Mouse (Mus musculus): ENCODE data around the gene 2210017I01Rik. TPM values are rescaled to one million over a fixed set of nuclear protein-coding genes. Genes with fewer than 3 reads are reported as not detected.

The 2210017I01Rik gene
- polyA plus RNA-seq, 1 experiment from 2014 or later = not detected

DNA sequence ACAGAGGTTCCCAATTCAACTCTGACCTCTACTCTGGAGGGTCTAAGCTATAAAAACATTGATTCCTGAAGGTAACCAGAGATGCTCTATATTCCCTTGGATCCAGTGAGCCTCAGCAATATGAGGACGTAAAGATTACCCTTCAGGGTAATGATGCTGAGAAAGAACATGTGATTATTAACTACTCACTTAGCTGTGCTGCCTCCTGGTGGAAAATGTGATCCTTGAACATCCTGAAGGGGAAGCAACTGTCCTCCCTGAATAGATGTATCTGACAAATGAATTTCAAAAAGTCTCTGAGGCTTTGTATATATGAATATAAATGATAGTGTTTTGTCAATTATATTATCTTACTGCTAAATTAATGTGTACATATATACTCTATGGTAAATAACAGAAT lies 6.8 kb downstream of the 2210017I01Rik start:
- Histone ChIP-seq H3K27me3 (ENCODE audit: control insufficient read depth, insufficient read depth, low read length) (no peaks in the 10 kb centered on the region), H3K9ac (ENCODE audit: low read depth, low read length) (no peak overlapping the region), H3K4me2 (replicated peaks; ENCODE audit: low read depth, low read length) (no peak overlapping the region), H3K4me3 (ENCODE audit: low read length) (no peak overlapping the region), H3K4me1 (ENCODE audit: control insufficient read depth, insufficient read depth, low read length) (no peaks in the 10 kb centered on the region), H3K9me3 (ENCODE audit: control insufficient read depth, low read length) (no peaks in the 10 kb centered on the region), H3K36me3 (ENCODE audit: control insufficient read depth, insufficient read depth, low read length) (no peaks in the 10 kb centered on the region), H3K27ac (ENCODE audit: low read depth, low read length) (no peak overlapping the region)
- 28% methylated on average over 1 of the region's 1 CpGs for WGBS
- no peak for ATAC-seq (ENCODE audit: low FRiP score, low TSS enrichment)

DNA sequence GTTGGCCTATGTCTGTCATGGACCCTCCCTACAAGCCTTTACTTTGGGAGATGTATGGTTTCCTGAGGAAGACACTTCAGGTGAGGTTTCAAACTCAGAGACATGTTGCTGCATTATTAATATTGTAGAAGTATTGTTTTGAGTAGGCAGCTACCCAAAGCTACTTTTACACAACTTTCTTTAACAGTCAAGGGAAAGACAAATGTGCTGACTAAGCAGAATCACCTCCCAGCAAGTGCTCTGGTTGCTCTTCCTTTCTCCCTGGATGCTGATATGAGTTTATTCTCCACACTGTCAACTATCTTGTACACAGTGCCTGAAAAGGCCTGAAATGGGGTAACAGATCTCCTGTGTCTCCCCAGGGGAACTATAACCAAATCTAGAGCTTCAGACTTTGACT lies 7.3 kb downstream of the 2210017I01Rik start:
- no peak overlapping the region for H3K4me2 ChIP-seq (replicated peaks; ENCODE audit: low read depth, low read length)
- H3K27me3 ChIP-seq (ENCODE audit: control insufficient read depth, insufficient read depth, low read length) = no peaks in the 10 kb centered on the region
- H3K4me1 ChIP-seq (ENCODE audit: control insufficient read depth, insufficient read depth, low read length) = no peaks in the 10 kb centered on the region
- no peaks in the 10 kb centered on the region for H3K36me3 ChIP-seq (ENCODE audit: control insufficient read depth, insufficient read depth, low read length)
- no peaks in the 10 kb centered on the region for H3K9me3 ChIP-seq (ENCODE audit: control insufficient read depth, low read length)
- no peak overlapping the region for H3K4me3 ChIP-seq (ENCODE audit: low read length)
- no peak overlapping the region for H3K9ac ChIP-seq (ENCODE audit: low read depth, low read length)
- no peak for ATAC-seq (ENCODE audit: low FRiP score, low TSS enrichment)
- H3K27ac ChIP-seq (ENCODE audit: low read depth, low read length) = no peak overlapping the region

DNA sequence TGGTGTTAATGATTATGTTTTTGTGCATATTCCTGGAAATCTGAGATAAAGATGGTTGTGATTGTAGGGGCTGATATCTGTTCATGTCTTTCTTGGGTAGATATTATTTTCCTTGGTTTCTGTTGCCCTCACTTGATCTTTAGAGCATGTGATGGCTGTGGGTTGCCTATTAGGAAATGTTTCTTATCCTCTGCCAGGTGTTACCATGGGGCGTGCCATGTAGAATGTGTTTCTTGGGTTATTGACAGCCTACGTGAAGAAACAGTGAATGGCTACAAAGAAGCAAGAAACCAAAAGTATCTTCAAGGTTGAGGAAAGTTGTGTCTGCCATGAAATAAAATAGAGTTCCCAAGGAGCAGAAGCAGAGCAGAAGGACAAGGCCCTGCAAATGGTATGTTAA lies 8.9 kb downstream of the 2210017I01Rik start:
- Histone ChIP-seq H3K4me1 (ENCODE audit: control insufficient read depth, insufficient read depth, low read length) (no peaks in the 10 kb centered on the region), H3K27me3 (ENCODE audit: control insufficient read depth, insufficient read depth, low read length) (no peaks in the 10 kb centered on the region), H3K36me3 (ENCODE audit: control insufficient read depth, insufficient read depth, low read length) (no peaks in the 10 kb centered on the region), H3K4me2 (replicated peaks; ENCODE audit: low read depth, low read length) (no peak overlapping the region), H3K9ac (ENCODE audit: low read depth, low read length) (no peak overlapping the region), H3K27ac (ENCODE audit: low read depth, low read length) (no peak overlapping the region), H3K9me3 (ENCODE audit: control insufficient read depth, low read length) (no peaks in the 10 kb centered on the region), H3K4me3 (ENCODE audit: low read length) (no peak overlapping the region)
- ATAC-seq (ENCODE audit: low FRiP score, low TSS enrichment) = no peak
- 87% methylated on average over 2 of the region's 2 CpGs for WGBS

DNA sequence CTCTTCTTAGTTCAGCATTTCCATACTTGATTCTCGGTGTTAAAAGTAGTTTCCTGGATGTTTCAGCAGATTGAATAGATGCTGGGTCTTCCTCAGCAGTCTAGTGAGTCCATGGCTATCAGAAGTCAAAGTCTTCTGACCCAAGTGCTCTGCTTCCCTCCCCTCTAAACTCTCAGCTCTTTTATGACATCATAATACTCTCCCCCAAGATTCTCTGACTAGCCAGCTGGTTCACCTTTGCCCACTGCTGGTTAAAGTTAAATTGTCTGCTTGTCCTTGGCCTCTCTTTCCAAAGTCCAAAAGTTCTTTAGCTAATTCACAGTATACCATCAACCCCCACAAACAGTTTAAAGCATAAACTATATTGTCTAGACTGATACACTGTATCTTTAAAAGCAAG lies 18.4 kb downstream of the 2210017I01Rik start, which contains the start of gene Smcp:
TSS of gene Smcp (minus strand) at position 140 of the 400 bp plus-strand sequence.
- no peak for ATAC-seq (ENCODE audit: low FRiP score, low TSS enrichment)
- Histone ChIP-seq H3K9me3 (ENCODE audit: control insufficient read depth, low read length) (no peaks in the 10 kb centered on the region), H3K27me3 (ENCODE audit: control insufficient read depth, insufficient read depth, low read length) (no peaks in the 10 kb centered on the region), H3K4me3 (ENCODE audit: low read length) (no peak within 1 kb of the TSS), H3K36me3 (ENCODE audit: control insufficient read depth, insufficient read depth, low read length) (no peaks in the 10 kb centered on the region), H3K4me1 (ENCODE audit: control insufficient read depth, insufficient read depth, low read length) (no peaks in the 10 kb centered on the region), H3K27ac (ENCODE audit: low read depth, low read length) (no peak within 1 kb of the TSS), H3K4me2 (replicated peaks; ENCODE audit: low read depth, low read length) (no peak within 1 kb of the TSS), H3K9ac (ENCODE audit: low read depth, low read length) (no peak within 1 kb of the TSS)
- 73% methylated on average over 1 of the region's 1 CpGs for WGBS

DNA sequence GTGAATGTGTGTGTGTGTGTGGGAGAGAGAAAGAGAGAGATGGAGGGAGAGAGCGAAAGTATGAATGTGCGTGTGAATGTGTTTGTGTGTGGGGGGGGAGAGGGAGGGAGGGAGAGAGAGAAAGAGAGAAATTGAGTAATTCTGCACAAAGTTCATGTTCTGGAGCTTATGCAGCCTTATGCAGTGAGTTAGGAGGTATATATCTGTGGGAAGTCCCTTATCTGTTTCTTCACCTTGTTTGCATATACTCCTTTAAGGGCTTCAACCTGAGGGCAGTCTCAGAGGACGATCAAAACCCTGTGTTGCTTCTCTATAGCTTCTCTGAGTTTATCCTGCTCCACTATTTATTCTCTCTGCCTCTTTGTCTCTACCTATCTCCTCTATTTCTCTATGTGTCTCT lies 20.1 kb downstream of the 2210017I01Rik start:
- H3K4me1 ChIP-seq (ENCODE audit: control insufficient read depth, insufficient read depth, low read length) = no peaks in the 10 kb centered on the region
- H3K9me3 ChIP-seq (ENCODE audit: control insufficient read depth, low read length) = no peaks in the 10 kb centered on the region
- H3K36me3 ChIP-seq (ENCODE audit: control insufficient read depth, insufficient read depth, low read length) = no peaks in the 10 kb centered on the region
- no peak overlapping the region for H3K4me2 ChIP-seq (replicated peaks; ENCODE audit: low read depth, low read length)
- H3K9ac ChIP-seq (ENCODE audit: low read depth, low read length) = no peak overlapping the region
- no peaks in the 10 kb centered on the region for H3K27me3 ChIP-seq (ENCODE audit: control insufficient read depth, insufficient read depth, low read length)
- H3K27ac ChIP-seq (ENCODE audit: low read depth, low read length) = no peak overlapping the region
- no peak overlapping the region for H3K4me3 ChIP-seq (ENCODE audit: low read length)
- ATAC-seq (ENCODE audit: low FRiP score, low TSS enrichment) = no peak
- WGBS = 78% methylated on average over 3 of the region's 3 CpGs

DNA sequence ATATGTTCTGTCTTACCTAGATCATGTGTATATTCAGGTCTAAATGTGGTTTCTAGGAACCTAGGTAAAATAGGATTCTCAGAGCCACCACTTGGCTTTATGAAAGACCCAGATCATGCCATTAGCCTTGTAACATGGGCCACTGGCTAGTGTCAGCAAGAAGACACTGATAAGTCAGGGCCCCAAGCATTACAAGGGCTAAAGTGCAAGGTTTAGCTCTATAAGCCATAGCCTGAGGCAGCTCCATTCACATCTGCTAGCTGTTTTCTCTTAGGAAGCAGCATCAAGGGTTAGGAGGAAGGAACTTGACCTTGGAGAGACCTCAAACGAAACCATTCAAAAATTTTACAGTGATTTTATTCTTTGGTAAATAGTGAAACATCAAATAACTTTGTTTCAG lies 22.2 kb downstream of the 2210017I01Rik start:
- no peaks in the 10 kb centered on the region for H3K9me3 ChIP-seq (ENCODE audit: control insufficient read depth, low read length)
- no peaks in the 10 kb centered on the region for H3K4me1 ChIP-seq (ENCODE audit: control insufficient read depth, insufficient read depth, low read length)
- no peaks in the 10 kb centered on the region for H3K27me3 ChIP-seq (ENCODE audit: control insufficient read depth, insufficient read depth, low read length)
- no peak for ATAC-seq (ENCODE audit: low FRiP score, low TSS enrichment)
- WGBS = 59% methylated on average over 1 of the region's 1 CpGs
- no peak overlapping the region for H3K4me2 ChIP-seq (replicated peaks; ENCODE audit: low read depth, low read length)
- H3K36me3 ChIP-seq (ENCODE audit: control insufficient read depth, insufficient read depth, low read length) = no peaks in the 10 kb centered on the region
- H3K9ac ChIP-seq (ENCODE audit: low read depth, low read length) = no peak overlapping the region
- no peak overlapping the region for H3K4me3 ChIP-seq (ENCODE audit: low read length)
- no peak overlapping the region for H3K27ac ChIP-seq (ENCODE audit: low read depth, low read length)

DNA sequence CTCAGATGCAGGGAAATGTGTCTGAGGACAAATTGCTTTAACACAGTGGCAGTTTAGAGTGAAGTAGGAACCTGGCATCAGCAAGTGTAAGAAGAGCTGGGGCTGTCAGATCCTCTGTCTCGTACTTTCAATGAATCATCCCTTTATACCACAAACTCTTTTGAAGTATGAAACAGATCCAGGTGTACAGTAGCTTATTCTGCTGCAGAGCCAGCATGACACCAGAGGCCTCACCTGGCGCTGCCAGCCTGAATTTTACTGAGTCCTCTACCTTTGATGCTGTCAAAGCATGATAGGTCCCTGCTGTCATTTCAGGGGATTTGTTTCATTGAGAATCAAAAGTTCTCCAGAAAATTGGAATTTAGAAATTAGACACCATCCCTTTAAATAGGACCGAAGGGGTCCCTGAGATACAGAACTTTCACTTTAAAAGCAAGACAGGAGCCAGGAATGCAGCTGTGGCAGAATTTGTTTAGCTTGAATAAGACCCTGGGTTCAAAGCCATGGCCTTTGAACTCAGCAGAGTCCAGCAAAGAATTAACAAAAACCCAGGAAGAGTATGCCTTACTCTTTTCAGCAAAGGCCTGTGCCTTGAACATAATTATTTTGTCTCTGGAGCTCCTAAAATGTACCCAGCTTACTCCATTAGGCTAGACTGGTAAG lies 24.0 kb downstream of the 2210017I01Rik start:
- H3K4me3 ChIP-seq (ENCODE audit: low read length) = no peak overlapping the region
- 65% methylated on average over 3 of the region's 3 CpGs for WGBS
- ATAC-seq (ENCODE audit: low FRiP score, low TSS enrichment) = no peak
- no peak overlapping the region for H3K4me2 ChIP-seq (replicated peaks; ENCODE audit: low read depth, low read length)
- no peaks in the 10 kb centered on the region for H3K27me3 ChIP-seq (ENCODE audit: control insufficient read depth, insufficient read depth, low read length)
- no peaks in the 10 kb centered on the region for H3K9me3 ChIP-seq (ENCODE audit: control insufficient read depth, low read length)
- no peak overlapping the region for H3K9ac ChIP-seq (ENCODE audit: low read depth, low read length)
- H3K36me3 ChIP-seq (ENCODE audit: control insufficient read depth, insufficient read depth, low read length) = no peaks in the 10 kb centered on the region
- H3K4me1 ChIP-seq (ENCODE audit: control insufficient read depth, insufficient read depth, low read length) = no peaks in the 10 kb centered on the region
- no peak overlapping the region for H3K27ac ChIP-seq (ENCODE audit: low read depth, low read length)

DNA sequence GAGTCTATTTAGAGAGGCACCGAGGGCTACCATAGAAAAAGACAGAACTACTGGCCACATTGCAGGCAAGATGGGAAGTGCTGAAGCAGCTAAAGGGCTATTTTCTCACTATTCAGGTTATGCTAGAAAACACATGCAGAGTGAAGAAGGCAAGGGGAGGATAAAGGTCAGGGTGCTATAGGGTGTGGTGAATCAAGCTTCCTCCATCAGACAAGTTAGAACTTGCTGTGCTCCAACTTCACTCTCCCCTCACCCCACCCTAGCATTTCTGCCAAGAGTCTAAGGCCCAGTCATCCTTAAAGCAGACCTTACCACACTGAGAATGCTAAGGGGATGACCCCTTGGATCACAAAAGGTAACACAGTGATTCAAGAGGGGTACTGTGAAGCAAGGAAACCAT lies 27.8 kb downstream of the 2210017I01Rik start:
- 83% methylated on average over 1 of the region's 1 CpGs for WGBS
- no peak for ATAC-seq (ENCODE audit: low FRiP score, low TSS enrichment)
- Histone ChIP-seq H3K27me3 (ENCODE audit: control insufficient read depth, insufficient read depth, low read length) (no peaks in the 10 kb centered on the region), H3K4me3 (ENCODE audit: low read length) (no peak overlapping the region), H3K9me3 (ENCODE audit: control insufficient read depth, low read length) (no peaks in the 10 kb centered on the region), H3K4me1 (ENCODE audit: control insufficient read depth, insufficient read depth, low read length) (no peaks in the 10 kb centered on the region), H3K9ac (ENCODE audit: low read depth, low read length) (no peak overlapping the region), H3K27ac (ENCODE audit: low read depth, low read length) (no peak overlapping the region), H3K36me3 (ENCODE audit: control insufficient read depth, insufficient read depth, low read length) (no peaks in the 10 kb centered on the region), H3K4me2 (replicated peaks; ENCODE audit: low read depth, low read length) (no peak overlapping the region)

DNA sequence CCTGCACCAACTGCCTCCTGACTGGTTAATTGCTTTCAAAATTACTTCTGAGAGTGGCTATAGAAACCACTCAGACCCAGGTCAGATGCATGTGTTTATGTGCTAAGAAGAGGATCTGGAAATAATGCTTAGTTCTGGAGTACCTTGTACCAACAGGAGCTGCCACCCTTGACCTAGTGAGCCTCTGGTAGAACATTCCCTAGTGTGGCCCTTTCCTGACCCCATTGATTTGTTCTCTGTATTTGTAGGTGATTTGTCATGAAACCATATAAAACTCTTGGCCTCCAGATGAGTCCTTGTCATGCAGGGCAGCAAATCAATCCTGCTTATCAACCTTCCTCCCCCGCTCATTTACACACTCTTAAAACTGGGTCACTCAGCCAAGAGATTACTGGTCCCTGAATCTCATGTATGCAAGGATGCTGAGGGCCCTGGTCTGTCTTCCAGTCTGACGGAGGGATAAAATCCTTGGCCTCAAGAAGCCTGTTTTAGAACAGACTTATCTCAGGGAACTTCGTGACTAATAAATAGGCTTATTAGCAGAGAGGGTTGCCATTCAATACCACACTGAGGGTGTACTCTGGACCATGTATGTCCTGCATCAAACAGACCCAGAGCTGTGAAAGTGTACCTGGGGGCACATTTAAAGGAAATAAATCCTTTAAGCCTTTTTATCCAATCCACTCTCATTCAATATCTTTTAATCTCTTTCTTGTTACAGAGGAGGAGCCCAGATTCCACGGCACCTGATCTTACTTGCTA lies 28.5 kb downstream of the 2210017I01Rik start:
- no peak overlapping the region for H3K4me2 ChIP-seq (replicated peaks; ENCODE audit: low read depth, low read length)
- no peaks in the 10 kb centered on the region for H3K9me3 ChIP-seq (ENCODE audit: control insufficient read depth, low read length)
- H3K4me3 ChIP-seq (ENCODE audit: low read length) = no peak overlapping the region
- no peaks in the 10 kb centered on the region for H3K27me3 ChIP-seq (ENCODE audit: control insufficient read depth, insufficient read depth, low read length)
- H3K9ac ChIP-seq (ENCODE audit: low read depth, low read length) = no peak overlapping the region
- H3K27ac ChIP-seq (ENCODE audit: low read depth, low read length) = no peak overlapping the region
- H3K36me3 ChIP-seq (ENCODE audit: control insufficient read depth, insufficient read depth, low read length) = no peaks in the 10 kb centered on the region
- H3K4me1 ChIP-seq (ENCODE audit: control insufficient read depth, insufficient read depth, low read length) = no peaks in the 10 kb centered on the region
- ATAC-seq (ENCODE audit: low FRiP score, low TSS enrichment) = no peak
- 67% methylated on average over 4 of the region's 4 CpGs for WGBS

All from kidney, embryonic 14.5 days (tissue).